Mouse (Mus musculus): ENCODE results near the gene Slc24a4.
"Not testable (repeated sequence)": the region's sequence is repeated elsewhere in the genome, so short reads cannot be mapped to it uniquely, and the experiment has no call there.

Slc24a4 gene

DNA sequence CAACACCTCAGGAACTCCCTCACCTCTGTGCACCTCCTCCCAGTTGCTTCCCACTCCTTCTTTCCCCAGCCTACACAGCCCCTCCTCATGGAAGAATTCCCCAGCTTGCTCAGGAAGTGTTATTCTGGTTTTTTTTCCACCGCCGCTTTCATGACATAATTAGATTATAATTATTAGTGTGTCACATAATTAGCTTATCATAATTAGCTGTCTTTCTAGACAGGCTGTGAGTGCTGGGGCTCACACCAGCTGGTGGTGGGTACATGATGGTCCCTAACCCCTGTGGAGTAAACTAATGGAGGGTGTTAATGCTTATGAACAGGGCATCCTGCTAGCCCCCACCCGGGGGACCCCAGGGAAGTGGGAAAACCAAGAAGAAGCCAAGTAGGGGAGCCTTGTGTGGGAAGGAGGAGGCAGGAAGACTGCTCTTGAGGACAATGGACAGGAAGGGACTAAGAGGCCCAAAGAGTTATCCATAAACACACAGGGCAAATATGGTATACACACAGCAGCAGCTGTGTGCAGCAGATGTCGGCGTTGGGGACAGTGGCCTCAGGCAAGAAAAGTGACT lies 38.2 kb downstream of the Slc24a4 start:
- DNase-seq (ENCODE audit: low read depth, low spot score): no peak

DNA sequence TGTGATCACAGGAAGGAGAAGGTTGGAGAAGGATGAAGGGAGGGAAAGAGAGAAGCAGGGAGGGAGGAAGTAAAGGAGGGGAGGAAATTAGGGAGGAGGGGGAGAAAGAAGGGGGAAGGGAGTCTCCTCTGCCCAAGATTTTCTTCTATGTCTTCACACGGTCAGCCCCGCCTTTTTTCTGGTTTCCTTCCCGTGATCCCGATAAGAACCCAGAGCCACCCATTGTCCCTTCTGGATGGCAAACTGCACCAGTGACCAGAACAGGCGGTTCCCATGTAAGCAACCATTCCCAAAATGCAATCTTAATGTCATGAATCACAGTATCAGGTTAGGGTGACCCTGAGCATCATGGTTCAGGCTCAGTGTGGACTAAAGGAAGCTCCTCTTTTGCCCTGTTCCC lies 38.8 kb downstream of the Slc24a4 start:
- DNase-seq (ENCODE audit: low read depth, low spot score): no peak

DNA sequence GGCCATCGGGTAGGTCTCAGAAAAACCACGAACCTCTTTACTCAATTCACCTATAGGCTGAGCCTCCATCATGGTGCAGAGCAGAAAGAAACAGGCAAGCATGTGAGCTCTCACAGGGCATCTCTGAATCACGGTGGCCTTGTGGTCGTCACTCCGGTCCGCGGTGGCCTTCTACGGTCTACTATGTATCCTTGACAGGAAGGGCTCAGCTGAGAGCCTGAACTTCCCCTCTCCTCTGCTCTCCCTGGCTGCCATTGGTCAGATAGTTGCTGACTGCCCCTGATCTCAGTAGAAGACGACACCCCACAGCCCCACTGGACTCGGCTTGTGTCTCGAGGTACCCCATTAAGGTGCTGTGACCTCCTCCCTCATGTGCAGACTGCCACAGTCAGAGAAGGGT lies 44.2 kb downstream of the Slc24a4 start:
- DNase-seq (ENCODE audit: low read depth, low spot score): no peak

DNA sequence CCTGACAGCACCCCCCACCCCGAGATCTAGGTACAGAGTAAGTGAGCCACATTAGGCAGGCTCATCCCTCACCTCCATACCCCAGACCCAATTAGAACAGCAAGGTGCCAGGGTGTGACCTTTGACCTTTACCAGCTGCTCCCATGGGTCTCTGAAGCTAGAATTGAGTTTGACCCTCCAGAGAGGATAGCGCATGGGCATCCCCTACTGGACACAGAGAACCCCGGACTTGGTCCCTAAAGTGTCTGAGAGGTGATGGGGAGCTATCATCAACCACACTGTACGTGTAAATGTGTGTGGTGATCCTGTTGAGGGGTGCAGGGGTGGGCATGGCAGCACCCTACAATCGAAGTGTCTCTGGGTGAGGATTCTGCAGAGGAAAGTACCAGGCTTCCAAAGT lies 44.8 kb downstream of the Slc24a4 start:
- no peak for DNase-seq (ENCODE audit: low read depth, low spot score)

DNA sequence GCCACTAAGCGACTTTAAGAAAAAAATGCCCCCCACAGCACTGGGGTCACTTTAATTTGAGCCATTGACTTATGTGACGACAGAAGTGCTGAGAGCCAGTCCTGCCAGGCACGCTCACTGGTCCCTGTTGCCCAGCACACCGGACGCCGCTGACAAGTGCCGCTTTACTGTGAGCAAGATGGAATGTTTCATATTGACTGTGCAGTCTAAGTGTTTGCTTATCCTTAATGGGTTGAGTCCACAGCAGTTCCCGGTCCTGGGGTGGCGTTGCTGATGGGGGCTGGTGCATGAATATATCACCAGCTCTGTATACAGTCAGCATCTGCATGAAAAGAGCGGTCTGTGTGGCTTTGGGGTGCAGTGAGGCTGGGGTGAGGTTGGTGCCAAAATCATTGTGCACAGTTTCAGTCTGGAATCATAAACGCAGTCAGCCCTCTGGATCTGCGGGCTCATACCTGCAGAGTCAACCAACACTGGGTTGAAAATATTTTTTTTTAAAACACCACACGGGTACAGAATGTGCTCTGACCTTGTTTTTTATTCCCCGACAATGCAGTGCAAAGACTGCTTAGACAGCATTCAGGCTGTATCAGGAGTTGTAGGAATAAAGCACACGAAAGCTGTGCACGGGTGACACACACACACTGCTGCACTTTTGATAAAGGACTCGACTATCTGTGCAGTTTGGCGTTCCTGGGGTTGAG lies 52.0 kb downstream of the Slc24a4 start:
- no peak for DNase-seq (ENCODE audit: low read depth, low spot score)

DNA sequence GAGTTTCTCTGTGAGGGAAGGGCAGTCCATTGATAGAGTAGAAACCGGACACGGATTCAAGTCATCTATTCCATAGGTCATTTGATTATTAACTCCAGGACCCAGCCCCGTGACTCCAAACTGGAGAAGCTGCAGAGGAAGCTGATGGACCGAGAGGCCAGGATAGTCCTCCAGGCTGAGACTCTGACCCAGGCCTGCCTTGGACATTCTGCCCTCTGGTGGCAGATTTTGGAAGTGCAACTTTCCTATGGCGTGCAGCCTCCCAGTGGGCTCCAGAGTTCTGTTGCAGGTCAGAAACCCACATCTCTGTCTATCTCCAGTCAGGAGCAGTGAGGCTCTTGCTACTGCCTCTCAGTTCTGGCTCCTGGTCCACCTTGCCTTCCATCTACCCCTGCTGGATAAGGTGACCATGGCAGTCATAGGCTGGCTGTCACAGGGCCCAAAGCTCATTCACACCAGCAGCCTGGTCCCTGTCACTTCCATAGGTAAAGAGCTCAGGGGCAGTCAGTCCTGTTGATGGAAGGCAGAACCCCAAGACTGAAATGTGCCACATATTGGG lies 53.3 kb downstream of the Slc24a4 start:
- no peak for DNase-seq (ENCODE audit: low read depth, low spot score)

DNA sequence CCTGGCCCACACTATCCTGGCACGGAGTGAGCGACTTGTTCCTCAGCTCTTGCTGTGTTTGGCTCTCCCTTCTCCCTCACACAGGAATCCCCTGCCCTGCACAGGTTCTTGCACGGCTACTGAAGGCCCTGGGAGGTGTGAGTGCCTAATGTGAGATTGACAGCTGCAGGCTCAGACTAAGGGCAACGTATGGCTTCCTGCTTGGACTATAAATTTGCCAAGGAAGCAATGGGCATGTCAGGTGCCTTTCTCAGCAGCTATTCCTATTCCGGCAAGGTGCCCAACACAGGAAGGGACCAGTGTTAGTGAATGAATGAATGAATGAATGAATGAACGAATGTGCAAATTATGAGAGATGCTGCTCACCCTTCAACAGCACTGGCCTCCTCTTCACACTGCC lies 54.1 kb downstream of the Slc24a4 start:
- DNase-seq (ENCODE audit: low read depth, low spot score): no peak

DNA sequence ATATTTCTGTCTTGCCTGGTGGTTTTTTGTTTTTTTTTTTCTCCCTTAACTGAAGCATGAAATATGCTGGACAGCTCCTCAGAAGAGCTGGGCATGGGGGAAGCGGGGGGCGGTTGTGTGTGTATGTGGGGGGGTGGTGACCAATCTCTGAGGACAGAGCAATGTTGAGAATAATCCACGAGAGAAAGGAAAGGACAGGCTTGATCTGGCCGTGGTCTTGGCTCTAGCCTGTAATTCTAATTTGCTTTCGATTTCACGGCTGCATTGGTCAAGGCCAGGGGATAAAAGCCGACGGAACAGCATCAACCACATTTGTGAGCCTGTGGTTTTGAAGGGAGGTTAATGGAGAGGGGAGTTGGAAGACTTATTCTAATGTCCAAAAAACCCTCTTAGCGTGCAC lies 54.7 kb downstream of the Slc24a4 start:
- no peak for DNase-seq (ENCODE audit: low read depth, low spot score)

DNA sequence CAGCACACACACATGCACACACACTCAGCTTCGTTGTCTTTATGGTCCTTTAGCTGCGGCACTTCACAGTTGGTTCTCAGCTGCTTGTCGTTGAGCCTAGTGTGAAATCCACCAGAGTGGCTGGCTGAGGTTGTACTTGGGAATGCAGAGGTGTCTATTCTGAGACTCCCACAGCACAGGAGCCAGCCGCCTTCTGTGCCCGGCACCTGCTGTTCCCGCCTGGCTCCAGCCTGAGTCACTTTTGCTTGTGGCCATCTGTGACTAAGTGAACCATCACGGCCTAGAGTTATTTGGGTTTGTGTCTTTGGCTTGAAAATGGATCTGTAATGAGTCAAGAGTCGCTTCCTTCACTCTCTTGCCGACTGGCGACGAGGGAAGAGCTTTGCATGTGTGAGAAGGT lies 62.3 kb downstream of the Slc24a4 start:
- no peak for DNase-seq (ENCODE audit: low read depth, low spot score)

DNA sequence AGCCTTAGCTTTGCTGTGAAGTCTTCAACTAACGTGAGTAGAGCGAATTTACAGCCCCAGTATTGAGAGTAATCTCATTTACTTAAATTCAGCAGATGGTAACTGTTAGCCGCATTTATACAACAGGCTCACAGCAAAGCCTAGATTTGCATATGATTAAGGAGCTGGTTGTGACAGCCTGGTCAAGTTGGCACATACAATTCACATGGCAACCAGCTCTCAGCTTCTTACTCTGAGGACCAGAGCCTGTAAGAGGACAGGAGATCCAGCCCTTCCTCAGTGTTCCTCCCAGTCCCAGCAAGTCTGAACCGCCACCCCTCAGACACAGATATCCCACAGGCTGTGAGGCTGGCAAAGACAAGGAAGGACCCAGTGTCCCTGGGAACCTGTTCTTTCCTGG lies 73.0 kb downstream of the Slc24a4 start:
- DNase-seq (ENCODE audit: low read depth, low spot score): peak; percentile 24

DNA sequence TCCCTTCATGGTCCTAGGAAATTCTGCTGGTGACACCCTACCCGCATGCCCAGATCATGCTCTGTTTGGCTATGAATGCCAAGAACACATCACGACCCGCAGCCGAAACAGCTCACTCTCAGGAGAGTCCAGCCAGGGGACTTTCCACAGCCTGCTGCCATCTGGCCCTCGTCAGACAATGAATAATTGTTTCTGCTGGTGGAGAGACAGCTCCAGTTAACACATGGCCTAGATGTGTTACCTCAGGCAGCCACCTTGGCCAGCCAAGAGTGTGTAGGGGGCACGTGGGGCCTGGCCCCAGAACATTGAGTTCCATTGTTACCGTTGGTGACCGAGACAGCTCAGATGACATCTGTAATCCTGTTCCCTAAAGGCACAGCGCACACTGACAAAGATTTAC lies 74.4 kb downstream of the Slc24a4 start:
- DNase-seq (ENCODE audit: low read depth, low spot score): no peak

DNA sequence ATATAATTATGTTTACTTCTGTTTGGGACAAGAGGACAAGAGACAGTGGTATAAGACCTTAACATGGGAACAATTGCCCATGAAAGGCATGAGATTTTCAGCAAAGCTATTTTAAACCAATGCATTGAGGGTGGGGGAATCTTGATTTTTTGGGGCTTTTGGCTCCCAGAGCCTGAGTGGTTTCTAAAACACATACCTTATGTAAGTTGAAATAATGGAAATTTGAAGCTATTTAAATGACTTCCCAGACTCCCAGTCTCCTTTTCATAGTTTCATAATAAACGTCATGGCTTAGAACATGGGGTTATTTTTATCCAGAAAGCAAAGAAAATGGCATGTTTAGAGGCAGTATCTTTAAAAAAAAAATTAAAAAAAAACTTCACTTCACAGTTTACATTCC lies 77.9 kb downstream of the Slc24a4 start:
- no peak for DNase-seq (ENCODE audit: low read depth, low spot score)

DNA sequence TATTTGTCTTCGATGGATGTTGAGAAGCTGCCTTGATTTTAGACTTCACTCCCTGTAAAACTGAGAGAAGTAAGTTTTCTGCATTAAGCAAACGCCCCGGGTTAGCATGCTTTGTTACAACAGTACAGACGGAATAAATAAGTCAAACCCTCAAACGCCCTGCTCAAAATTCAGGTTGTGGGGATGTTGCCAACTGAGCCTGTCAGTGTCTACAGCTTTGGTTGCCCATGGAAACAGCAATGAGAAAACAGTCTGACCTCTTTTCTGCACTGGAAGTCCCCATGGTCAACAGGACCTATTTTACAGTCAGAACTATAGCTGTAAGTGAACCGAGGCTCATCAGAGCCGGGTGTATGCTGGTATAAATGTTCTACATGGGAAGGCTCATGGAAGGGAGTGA lies 78.7 kb downstream of the Slc24a4 start:
- DNase-seq (ENCODE audit: low read depth, low spot score): no peak

DNA sequence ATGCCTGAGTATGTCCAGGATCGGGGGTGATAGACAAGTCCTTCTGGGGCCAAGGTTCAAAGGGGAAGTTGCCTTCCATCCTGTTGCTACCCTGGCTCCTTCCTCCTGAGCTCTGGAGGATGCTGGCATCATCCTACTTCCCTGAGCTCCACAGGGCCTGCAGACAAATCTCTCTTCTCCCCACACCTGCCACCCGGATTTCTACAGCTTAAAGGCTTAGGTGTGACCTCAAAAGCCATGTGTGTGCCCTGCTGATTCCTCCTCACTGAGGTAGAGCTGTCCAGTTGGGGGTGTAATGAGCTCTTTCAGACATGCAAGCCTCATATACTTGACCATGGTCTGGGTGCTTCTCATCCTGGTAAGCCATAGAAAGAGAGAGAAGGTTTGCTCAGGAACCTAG lies 82.3 kb downstream of the Slc24a4 start:
- DNase-seq (ENCODE audit: low read depth, low spot score): no peak

DNA sequence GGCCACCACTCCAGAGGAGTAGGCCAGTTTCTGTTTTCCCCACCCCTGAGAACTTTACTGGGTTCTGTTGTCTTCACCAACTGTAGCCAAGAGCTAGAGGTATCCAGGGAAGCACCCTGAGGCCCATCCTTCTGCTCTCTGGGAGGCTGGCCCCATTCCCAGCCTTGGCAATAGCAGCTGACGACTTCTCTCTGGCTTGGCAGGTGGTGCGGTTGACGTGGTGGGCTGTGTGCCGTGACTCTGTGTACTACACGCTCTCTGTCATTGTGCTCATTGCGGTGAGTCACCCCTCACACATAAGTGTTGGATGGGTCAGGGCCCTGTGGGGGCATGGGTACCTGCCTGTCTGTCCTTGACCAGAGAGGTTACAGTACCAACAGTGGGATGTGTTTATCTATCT lies 94.9 kb downstream of the Slc24a4 start:
- no peak for DNase-seq (ENCODE audit: low read depth, low spot score)

DNA sequence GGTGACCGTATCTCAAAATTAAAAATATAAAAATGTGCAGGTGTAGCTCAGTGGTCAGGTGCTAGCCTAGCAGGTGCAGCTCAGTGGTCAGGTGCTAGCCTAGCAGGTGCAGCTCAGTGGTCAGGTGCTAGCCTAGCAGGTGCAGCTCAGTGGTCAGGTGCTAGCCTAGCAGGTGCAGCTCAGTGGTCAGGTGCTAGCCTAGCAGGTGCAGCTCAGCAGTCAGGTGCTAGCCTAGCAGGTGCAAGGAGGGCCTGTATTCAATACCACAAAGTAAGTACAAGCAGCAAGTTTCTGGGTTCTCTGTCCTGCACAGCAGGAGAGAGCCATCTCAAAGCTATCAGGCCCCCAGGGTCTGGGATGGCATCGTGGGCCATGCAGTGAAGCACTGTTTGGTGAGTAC lies 95.6 kb downstream of the Slc24a4 start:
- not testable (repeated sequence) for DNase-seq (ENCODE audit: low read depth, low spot score)

DNA sequence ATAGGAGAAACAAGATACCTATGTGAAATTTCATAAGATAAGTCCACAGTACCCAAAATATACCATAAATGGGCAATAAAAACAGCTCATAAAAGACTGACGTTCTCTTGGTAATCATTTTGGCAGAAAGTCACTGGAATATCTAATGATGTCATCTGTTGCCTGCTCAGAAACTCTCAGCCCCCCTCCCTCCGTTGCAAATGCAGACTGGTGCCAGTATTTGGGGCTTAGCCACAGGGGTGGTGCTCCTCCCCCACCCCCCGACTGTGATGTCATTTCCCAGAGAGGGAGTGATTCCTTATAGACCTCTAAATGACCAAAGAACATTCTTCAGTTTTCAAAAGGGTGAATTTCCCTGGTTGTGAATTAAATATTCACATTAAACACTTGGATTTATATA lies 96.6 kb downstream of the Slc24a4 start:
- no peak for DNase-seq (ENCODE audit: low read depth, low spot score)

DNA sequence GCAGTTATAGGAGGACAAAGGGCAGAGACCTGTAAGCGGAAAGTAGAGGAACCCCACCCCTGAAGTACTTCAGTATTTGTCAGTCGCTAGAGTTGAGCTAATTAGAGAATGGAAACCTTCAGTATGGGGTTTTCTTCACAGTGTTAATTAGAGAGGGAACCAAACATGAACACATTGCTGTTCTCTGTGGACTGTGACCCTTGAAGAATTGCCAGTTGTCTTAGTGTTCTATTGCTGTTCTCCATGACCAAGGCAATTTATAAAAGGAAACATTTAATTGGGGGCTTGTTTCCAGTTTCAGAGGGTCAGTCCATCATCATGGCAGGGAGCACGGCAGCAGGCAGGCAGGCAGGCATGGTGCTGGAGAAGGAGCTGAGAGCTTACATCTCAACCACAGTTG lies 107.0 kb downstream of the Slc24a4 start:
- DNase-seq (ENCODE audit: low read depth, low spot score): no peak

DNA sequence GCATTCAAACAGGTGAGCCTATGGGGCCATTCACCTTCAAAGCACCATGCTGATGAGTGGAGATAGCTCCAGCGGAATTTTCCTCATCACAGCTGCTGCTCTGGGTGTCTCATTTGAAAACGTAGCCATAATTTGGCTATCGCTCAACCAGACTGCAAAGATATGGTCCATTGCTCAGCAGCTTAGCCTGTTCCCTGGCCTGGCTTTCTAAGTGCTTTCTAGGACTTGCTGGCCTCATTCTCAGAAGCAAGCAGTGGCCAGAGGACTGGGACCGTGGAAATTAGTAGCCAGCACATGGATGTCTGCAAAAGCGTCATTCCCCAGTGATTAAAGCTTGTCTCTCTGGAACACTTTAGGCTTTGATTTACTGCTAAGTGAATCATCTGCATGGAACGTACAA lies 107.8 kb downstream of the Slc24a4 start:
- DNase-seq (ENCODE audit: low read depth, low spot score): no peak

DNA sequence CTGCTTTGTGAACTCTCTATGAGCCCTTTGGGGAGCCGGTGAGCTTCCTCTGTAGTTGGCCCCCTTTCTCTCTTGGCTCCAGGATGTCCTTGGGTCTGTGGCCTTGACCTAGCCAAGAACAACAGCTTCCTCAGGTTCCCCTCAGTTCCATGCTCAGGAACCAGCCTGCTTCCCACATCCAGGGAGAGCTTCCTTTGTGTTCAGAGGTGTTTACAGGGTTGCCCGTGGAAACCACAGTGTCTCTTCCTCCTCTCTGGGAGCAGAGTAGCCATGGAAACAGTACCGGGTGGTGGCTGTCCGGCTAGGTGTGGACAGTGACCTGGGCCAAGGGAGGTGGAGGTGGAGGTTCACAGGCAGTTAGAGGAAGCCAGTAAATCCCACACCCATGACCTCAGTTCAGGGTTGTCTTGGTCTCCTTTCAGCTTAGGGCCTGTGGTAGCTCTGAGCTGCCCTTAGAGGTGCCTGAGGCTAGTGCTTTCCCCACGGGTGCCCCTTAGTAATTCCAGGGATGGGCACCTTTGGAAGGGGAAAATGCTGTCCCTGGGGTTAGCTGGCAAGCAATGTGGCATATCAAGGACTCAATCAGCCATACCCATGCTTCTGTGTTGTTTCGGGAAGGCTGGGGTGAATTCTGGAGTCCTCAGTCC lies 113.7 kb downstream of the Slc24a4 start:
- DNase-seq (ENCODE audit: low read depth, low spot score): no peak

DNA sequence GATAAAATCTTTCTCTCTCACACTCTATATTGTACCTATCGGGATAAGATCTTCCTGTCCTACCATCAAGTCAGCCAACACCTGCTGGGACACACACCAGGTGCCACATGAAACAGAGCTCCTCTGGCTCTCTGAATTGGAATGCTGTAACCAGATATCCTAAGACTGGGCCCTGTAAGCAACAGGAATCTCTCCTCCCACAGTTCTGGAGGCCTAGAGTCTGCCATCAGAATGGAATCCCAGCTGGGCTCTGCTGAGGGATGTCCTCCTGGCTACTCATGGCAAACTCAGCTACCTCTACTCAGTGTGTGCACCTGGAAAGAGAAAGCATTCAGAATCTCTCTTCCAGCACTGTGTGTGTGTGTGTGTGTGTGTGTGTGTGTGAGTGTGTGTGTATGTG lies 115.4 kb downstream of the Slc24a4 start:
- DNase-seq (ENCODE audit: low read depth, low spot score): no peak

DNA sequence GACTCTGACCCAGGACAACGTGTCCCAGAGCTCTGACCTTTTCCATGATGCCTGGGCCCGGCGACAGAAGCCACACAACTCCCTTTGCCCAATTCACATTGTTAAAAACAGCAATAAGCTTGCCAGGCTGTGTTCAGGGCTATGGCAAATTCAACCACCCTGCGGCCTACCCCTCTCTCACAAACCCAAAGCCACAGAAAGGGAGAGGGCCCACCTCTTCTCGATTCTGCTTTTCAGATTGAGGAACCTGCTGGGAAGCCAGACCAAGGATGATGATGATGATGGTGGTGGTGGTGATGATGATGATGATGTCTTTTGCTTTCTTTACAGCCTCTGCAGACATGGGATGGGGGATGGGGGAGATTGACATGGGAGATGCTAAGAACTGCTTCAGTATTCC lies 117.7 kb downstream of the Slc24a4 start:
- DNase-seq (ENCODE audit: low read depth, low spot score): no peak

DNA sequence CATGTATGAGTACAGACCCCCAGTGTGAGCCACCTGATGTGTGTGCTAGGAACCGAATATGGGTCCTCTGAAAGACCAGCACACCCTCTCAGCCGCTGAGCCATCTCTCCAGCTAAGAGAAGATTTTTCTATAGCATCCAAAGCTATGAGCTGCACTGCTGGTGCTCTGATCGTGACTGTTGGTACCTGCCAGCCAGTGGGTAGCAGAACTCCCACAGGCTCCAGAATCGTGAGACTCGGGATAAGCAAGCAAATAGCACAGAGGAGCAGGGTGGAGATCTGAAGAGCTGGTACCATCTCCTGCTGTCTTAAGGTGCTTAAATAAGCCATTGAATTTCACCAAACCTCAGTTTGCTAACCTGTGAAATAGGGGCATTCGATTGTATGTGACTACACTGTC lies 119.6 kb downstream of the Slc24a4 start:
- DNase-seq (ENCODE audit: low read depth, low spot score): no peak

Measured in brain, embryonic 18.5 days (tissue).